Mouse (Mus musculus): ENCODE measurements around the gene Rab42. TPM values are rescaled to one million over a fixed set of nuclear protein-coding genes. Genes with fewer than 3 reads are reported as not detected.

Rab42 gene
- polyA plus RNA-seq, 1 experiment: 7.2 TPM

- Histone ChIP-seq H3K4me3 (ENCODE audit: insufficient read depth, low read depth, low read length) (peak overlapping the region; percentile 92), H3K36me3 (ENCODE audit: control insufficient read depth, insufficient read depth, low read length) (no peaks in the 10 kb centered on the region), H3K27me3 (replicated peaks; ENCODE audit: control insufficient read depth, insufficient read depth, low read length) (no peaks in the 10 kb centered on the region), H3K27ac (ENCODE audit: insufficient read depth, low read depth, low read length) (peak overlapping the region; percentile 98), H3K4me1 (ENCODE audit: control insufficient read depth, insufficient read depth, low read length) (peaks cover 18% of the 10 kb centered on the region)
- no peak for TF ChIP-seq CTCF (conservative IDR thresholded peaks at IDR 0.05; ENCODE audit: insufficient read depth, insufficient read length, low read depth, low read length)
- no peak for TF ChIP-seq POLR2A (IDR thresholded peaks at IDR 0.05; ENCODE audit: low read depth, low read length)
- 6% methylated on average over 46 of the region's 64 CpGs for WGBS
- DNase-seq: peak; percentile 60
Observed at GRCm38 (mm10) chr4:132260404-132261379, 42.5 kb downstream of the Rab42 start.

GRCm38 (mm10) chr4:132259248-132259647 lies 43.9 kb downstream of the Rab42 start:
- peak; percentile 27 for DNase-seq
- WGBS: 6% methylated on average over 4 of the region's 4 CpGs
- TF ChIP-seq CTCF (conservative IDR thresholded peaks at IDR 0.05; ENCODE audit: insufficient read depth, insufficient read length, low read depth, low read length): no peak
- TF ChIP-seq POLR2A (IDR thresholded peaks at IDR 0.05; ENCODE audit: low read depth, low read length): no peak
- Histone ChIP-seq H3K4me3 (ENCODE audit: insufficient read depth, low read depth, low read length) (no peak overlapping the region), H3K27me3 (replicated peaks; ENCODE audit: control insufficient read depth, insufficient read depth, low read length) (no peaks in the 10 kb centered on the region), H3K4me1 (ENCODE audit: control insufficient read depth, insufficient read depth, low read length) (peaks cover 18% of the 10 kb centered on the region), H3K27ac (ENCODE audit: insufficient read depth, low read depth, low read length) (peak overlapping the region; percentile 72), H3K36me3 (ENCODE audit: control insufficient read depth, insufficient read depth, low read length) (no peaks in the 10 kb centered on the region)

- peak overlapping the region; percentile 37 for H3K27ac ChIP-seq (ENCODE audit: insufficient read depth, low read depth, low read length)
- H3K4me3 ChIP-seq (ENCODE audit: insufficient read depth, low read depth, low read length): no peak overlapping the region
- TF ChIP-seq CTCF (conservative IDR thresholded peaks at IDR 0.05; ENCODE audit: insufficient read depth, insufficient read length, low read depth, low read length): no peak
- TF ChIP-seq POLR2A (IDR thresholded peaks at IDR 0.05; ENCODE audit: low read depth, low read length): no peak
- 85% methylated on average over 3 of the region's 3 CpGs for WGBS
- no peaks in the 10 kb centered on the region for H3K36me3 ChIP-seq (ENCODE audit: control insufficient read depth, insufficient read depth, low read length)
- peaks cover 15% of the 10 kb centered on the region for H3K4me1 ChIP-seq (ENCODE audit: control insufficient read depth, insufficient read depth, low read length)
- no peak for DNase-seq
- H3K27me3 ChIP-seq (replicated peaks; ENCODE audit: control insufficient read depth, insufficient read depth, low read length): no peaks in the 10 kb centered on the region
Observed at GRCm38 (mm10) chr4:132256384-132256783, 46.8 kb downstream of the Rab42 start.

- TF ChIP-seq CTCF (conservative IDR thresholded peaks at IDR 0.05; ENCODE audit: insufficient read depth, insufficient read length, low read depth, low read length): no peak
- TF ChIP-seq POLR2A (IDR thresholded peaks at IDR 0.05; ENCODE audit: low read depth, low read length): no peak
- no peaks in the 10 kb centered on the region for H3K36me3 ChIP-seq (ENCODE audit: control insufficient read depth, insufficient read depth, low read length)
- no peak overlapping the region for H3K4me3 ChIP-seq (ENCODE audit: insufficient read depth, low read depth, low read length)
- no peaks in the 10 kb centered on the region for H3K27me3 ChIP-seq (replicated peaks; ENCODE audit: control insufficient read depth, insufficient read depth, low read length)
- H3K27ac ChIP-seq (ENCODE audit: insufficient read depth, low read depth, low read length): no peak overlapping the region
- no peak for DNase-seq
- WGBS: 76% methylated on average over 3 of the region's 3 CpGs
- peaks cover 15% of the 10 kb centered on the region for H3K4me1 ChIP-seq (ENCODE audit: control insufficient read depth, insufficient read depth, low read length)
Observed at GRCm38 (mm10) chr4:132254986-132255385, 48.2 kb downstream of the Rab42 start.

- H3K27me3 ChIP-seq (replicated peaks; ENCODE audit: control insufficient read depth, insufficient read depth, low read length): no peaks in the 10 kb centered on the region
- DNase-seq: no peak
- H3K36me3 ChIP-seq (ENCODE audit: control insufficient read depth, insufficient read depth, low read length): no peaks in the 10 kb centered on the region
- no peak overlapping the region for H3K27ac ChIP-seq (ENCODE audit: insufficient read depth, low read depth, low read length)
- no peak overlapping the region for H3K4me3 ChIP-seq (ENCODE audit: insufficient read depth, low read depth, low read length)
- WGBS: 80% methylated on average over 2 of the region's 2 CpGs
- H3K4me1 ChIP-seq (ENCODE audit: control insufficient read depth, insufficient read depth, low read length): peaks cover 4% of the 10 kb centered on the region
- TF ChIP-seq POLR2A (IDR thresholded peaks at IDR 0.05; ENCODE audit: low read depth, low read length) (no peak), CTCF (conservative IDR thresholded peaks at IDR 0.05; ENCODE audit: insufficient read depth, insufficient read length, low read depth, low read length) (no peak)
Observed at GRCm38 (mm10) chr4:132253622-132254021, 49.6 kb downstream of the Rab42 start.

- no peak for DNase-seq
- 85% methylated on average over 8 of the region's 8 CpGs for WGBS
- TF ChIP-seq POLR2A (IDR thresholded peaks at IDR 0.05; ENCODE audit: low read depth, low read length) (no peak), CTCF (conservative IDR thresholded peaks at IDR 0.05; ENCODE audit: insufficient read depth, insufficient read length, low read depth, low read length) (no peak)
- H3K36me3 ChIP-seq (ENCODE audit: control insufficient read depth, insufficient read depth, low read length): no peaks in the 10 kb centered on the region
- H3K27ac ChIP-seq (ENCODE audit: insufficient read depth, low read depth, low read length): no peak overlapping the region
- no peaks in the 10 kb centered on the region for H3K27me3 ChIP-seq (replicated peaks; ENCODE audit: control insufficient read depth, insufficient read depth, low read length)
- H3K4me3 ChIP-seq (ENCODE audit: insufficient read depth, low read depth, low read length): no peak overlapping the region
- H3K4me1 ChIP-seq (ENCODE audit: control insufficient read depth, insufficient read depth, low read length): peaks cover 4% of the 10 kb centered on the region
Observed at GRCm38 (mm10) chr4:132253128-132253527, 50.1 kb downstream of the Rab42 start.

Other genes with a start within 250 kb of the Rab42 start
- 0.09 and 0.27 TPM in 2 replicates for gene Gm10300, start 228.7 kb downstream of the Rab42 start, polyA plus RNA-seq (2012; rRNA removed)
- 69.8 and 73.8 TPM in 2 replicates for gene Epb41, start 228.1 kb downstream of the Rab42 start, polyA plus RNA-seq (2012; rRNA removed)
- 0.01 and 0.19 TPM in 2 replicates for gene Oprd1, start 158.9 kb downstream of the Rab42 start, polyA plus RNA-seq (2012; rRNA removed)
- gene Ythdf2, start 91.1 kb downstream of the Rab42 start, polyA plus RNA-seq (2012; rRNA removed): 14.5 and 15.3 TPM in 2 replicates
- gene Gmeb1, start 41.8 kb downstream of the Rab42 start, polyA plus RNA-seq (2012; rRNA removed): 10.7 and 12.8 TPM in 2 replicates
- gene Taf12, start 29.0 kb downstream of the Rab42 start, polyA plus RNA-seq (2012; rRNA removed): 12.2 and 15.0 TPM in 2 replicates
- 24.4 and 30.2 TPM in 2 replicates for gene Trnau1ap, start 26.2 kb upstream of the Rab42 start, polyA plus RNA-seq (2012; rRNA removed)
- gene Rcc1, start 50.2 kb upstream of the Rab42 start, polyA plus RNA-seq (2012; rRNA removed): 9.4 and 10.1 TPM in 2 replicates
- 19.5 and 25.2 TPM in 2 replicates for gene Phactr4, start 119.1 kb upstream of the Rab42 start, polyA plus RNA-seq (2012; rRNA removed)
- 2.4 and 2.9 TPM in 2 replicates for gene Med18, start 160.5 kb upstream of the Rab42 start, polyA plus RNA-seq (2012; rRNA removed)
- 26.7 and 29.4 TPM in 2 replicates for gene Sesn2, start 207.1 kb upstream of the Rab42 start, polyA plus RNA-seq (2012; rRNA removed)
- 346 and 485 TPM in 2 replicates for gene Atpif1, start 230.3 kb upstream of the Rab42 start, polyA plus RNA-seq (2012; rRNA removed)
- 22.2 and 32.2 TPM in 2 replicates for gene Dnajc8, start 232.2 kb upstream of the Rab42 start, polyA plus RNA-seq (2012; rRNA removed)